Mouse (Mus musculus): Measurements from ENCODE around the gene Efemp1.

GRCm38 (mm10) chr11:28891515-28891914 lies 38.5 kb downstream of the Efemp1 start:
- TF ChIP-seq ZC3H11A (IDR thresholded peaks at IDR 0.05; ENCODE audit: borderline replicate concordance, low read depth, low read length) = no peak
- no peak for TF ChIP-seq HCFC1 (IDR thresholded peaks at IDR 0.05; ENCODE audit: borderline replicate concordance, insufficient read depth, low read length)
